Mouse (Mus musculus) forebrain, embryonic 11.5 days (tissue): ENCODE measurements at regions not wholly inside any gene's neighbourhood (a gene's known extent, or its start where the extent isn't known, plus 50 kb on each side); places are given as distances from the start of the nearest gene placed in this dataset.
A peak's percentile ranks its signal among the peaks of the same experiment; 100 is the strongest.

Source experiments
- ATAC-seq: fragments of 200-750 bp; cut with Nextera tagmentation; replicated peaks from 2 replicates; pipeline ENCODE4 v1.8.0; 2017; ENCODE audit warnings: moderate TSS enrichment; ENCODE audit not compliant: low FRiP score
- DNase-seq: peaks from one replicate; pipeline ENCODE4 v3.0.0-alpha.2; 2017; ENCODE audit warnings: low spot score
- H3K27ac ChIP-seq: fragments of 300-500 bp; sonication (generic); 2 replicates; pipeline ENCODE4 v1.5.1; 2014; ENCODE audit warnings: low read depth, low read length
- H3K27me3 ChIP-seq: fragments of 300-500 bp; sonication (generic); 2 replicates; pipeline ENCODE4 v1.6.1; 2014; ENCODE audit warnings: mild to moderate bottlenecking, low read length, mixed read lengths; ENCODE audit not compliant: control insufficient read depth, insufficient read depth
- H3K36me3 ChIP-seq: fragments of 300-500 bp; sonication (generic); 2 replicates; pipeline ENCODE4 v1.6.1; 2014; ENCODE audit warnings: mild to moderate bottlenecking, low read length, moderate library complexity, mixed read lengths; ENCODE audit not compliant: control insufficient read depth, insufficient read depth
- H3K4me1 ChIP-seq: fragments of 300-500 bp; sonication (generic); replicated peaks from 2 replicates; pipeline ENCODE4 v1.6.1; 2014; ENCODE audit warnings: low read length, mixed read lengths; ENCODE audit not compliant: control insufficient read depth, insufficient read depth
- H3K4me2 ChIP-seq: fragments of 300-500 bp; sonication (generic); 2 replicates; pipeline ENCODE4 v1.6.1; 2014; ENCODE audit warnings: low read depth, mild to moderate bottlenecking, low read length, moderate library complexity, mixed read lengths; ENCODE audit not compliant: severe bottlenecking
- H3K4me3 ChIP-seq: fragments of 300-500 bp; sonication (generic); 2 replicates; pipeline ENCODE4 v1.5.1; 2014; ENCODE audit warnings: low read depth, low read length
- H3K9ac ChIP-seq: fragments of 300-500 bp; sonication (generic); 2 replicates; pipeline ENCODE4 v1.6.1; 2014; ENCODE audit warnings: low read length
- H3K9me3 ChIP-seq: fragments of 300-500 bp; sonication (generic); 2 replicates; pipeline ENCODE4 v1.6.1; 2016; ENCODE audit warnings: low read length, mixed read lengths; ENCODE audit not compliant: control insufficient read depth
- WGBS: fragments of 180-500 bp; shearing (Covaris S2); extraction: QIAGEN DNeasy Blood & Tissue Kit; methylation state at CpG from one replicate; pipeline ENCODE4 v1.1.7; 2014; 5-methylcytosine and 5-hydroxymethylcytosine counted together

DNA sequence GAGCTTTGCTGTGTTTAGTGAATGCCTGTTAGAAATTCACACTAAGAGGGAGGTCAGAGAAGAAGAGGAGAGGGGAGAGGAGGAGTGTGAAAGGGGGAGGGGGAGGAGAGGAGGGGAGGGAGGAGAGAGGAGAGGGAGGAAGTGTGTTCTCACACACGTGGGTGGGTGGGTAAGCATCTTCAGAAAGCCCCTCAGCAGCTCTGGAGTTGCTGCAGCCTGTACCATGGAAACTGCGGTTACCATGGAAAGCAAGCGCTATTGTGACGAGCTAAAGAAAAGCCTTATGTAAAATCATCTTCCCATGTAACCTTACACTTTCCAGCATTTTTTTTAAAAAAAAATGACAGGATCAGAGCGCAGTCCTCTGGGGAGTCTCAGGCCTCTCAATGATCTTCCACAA is 441.8 kb downstream of the Rwdd3 start:
- H3K4me2 ChIP-seq, result no peak overlapping the region
- no peaks in the 10 kb centered on the region for H3K27me3 ChIP-seq
- DNase-seq (no peak), ATAC-seq (peak; percentile 74)
- no peaks in the 10 kb centered on the region for H3K9me3 ChIP-seq
- 48% methylated on average over 5 of the region's 5 CpGs for WGBS
- H3K36me3 ChIP-seq, result no peaks in the 10 kb centered on the region
- no peak overlapping the region for H3K4me3 ChIP-seq
- no peak overlapping the region for H3K9ac ChIP-seq
- H3K4me1 ChIP-seq, result no peaks in the 10 kb centered on the region
- H3K27ac ChIP-seq, result no peak overlapping the region

DNA sequence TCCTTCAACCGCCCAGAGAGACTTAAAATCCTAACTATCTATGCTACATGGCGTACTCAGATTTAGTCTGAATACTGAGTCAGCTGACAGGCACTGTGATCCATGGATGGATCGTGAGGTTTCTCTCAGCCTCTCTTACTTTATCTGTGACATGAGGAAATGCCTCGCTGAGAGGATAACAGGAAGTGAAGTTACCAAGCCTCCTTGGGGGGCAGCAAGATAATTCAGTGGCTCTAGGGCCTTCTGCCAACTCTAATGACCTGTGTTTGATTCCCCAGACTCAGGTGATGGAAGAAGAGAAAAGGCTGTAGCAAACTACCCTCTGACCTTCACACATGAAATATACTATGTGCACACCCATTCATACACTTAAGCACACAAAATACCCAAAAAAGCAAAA is 486.3 kb downstream of the Rwdd3 start:
- Histone ChIP-seq H3K36me3 (no peaks in the 10 kb centered on the region), H3K4me3 (no peak overlapping the region), H3K9ac (no peak overlapping the region), H3K4me1 (no peaks in the 10 kb centered on the region), H3K27ac (no peak overlapping the region), H3K4me2 (no peak overlapping the region), H3K9me3 (no peaks in the 10 kb centered on the region), H3K27me3 (no peaks in the 10 kb centered on the region)
- ATAC-seq, result no peak
- DNase-seq, result no peak
- 84% methylated on average over 4 of the region's 4 CpGs for WGBS

DNA sequence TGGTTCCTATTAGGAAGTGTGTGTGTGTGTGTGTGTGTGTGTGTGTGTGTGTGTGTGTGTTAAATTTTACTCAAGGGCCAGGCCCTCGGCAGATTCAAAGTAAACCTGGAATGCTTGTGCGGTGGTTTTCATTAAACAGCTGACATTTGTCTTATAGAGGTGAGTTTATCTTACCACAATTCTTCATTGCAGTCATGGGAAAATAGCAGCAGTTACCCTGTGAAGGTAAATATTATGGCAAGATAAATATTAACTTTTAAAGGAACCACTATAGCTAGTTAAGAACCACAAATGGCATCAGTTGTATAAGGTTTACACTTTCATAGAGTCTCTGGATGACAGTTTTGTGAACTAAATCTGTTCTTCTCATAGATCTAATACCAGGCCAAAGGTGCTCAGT is 495.6 kb downstream of the Rwdd3 start:
- H3K36me3 ChIP-seq, result no peaks in the 10 kb centered on the region
- H3K9me3 ChIP-seq, result no peaks in the 10 kb centered on the region
- H3K27ac ChIP-seq, result no peak overlapping the region
- no peak overlapping the region for H3K4me3 ChIP-seq
- H3K27me3 ChIP-seq, result no peaks in the 10 kb centered on the region
- no peak overlapping the region for H3K4me2 ChIP-seq
- WGBS, result 96% methylated on average over 2 of the region's 2 CpGs
- ATAC-seq, result no peak
- no peak overlapping the region for H3K9ac ChIP-seq
- no peaks in the 10 kb centered on the region for H3K4me1 ChIP-seq
- DNase-seq, result no peak

DNA sequence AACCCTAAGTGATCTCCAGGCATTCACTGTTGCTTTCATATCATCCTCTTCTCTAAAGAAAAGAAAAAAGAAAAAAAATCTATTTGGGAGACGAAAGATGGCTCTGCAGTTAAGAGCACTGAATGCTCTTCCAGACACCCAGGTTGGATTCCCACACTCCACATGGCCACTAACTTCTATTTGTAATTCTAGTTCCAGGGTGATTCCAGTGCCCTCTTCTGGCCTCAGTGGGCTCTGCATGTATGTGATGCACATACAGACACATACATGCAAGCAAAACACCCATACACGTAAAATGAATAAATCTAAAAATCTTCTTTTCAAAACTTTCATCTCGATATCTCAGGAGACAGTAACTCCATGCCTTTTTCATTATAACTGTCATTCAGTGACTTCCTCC is 502.8 kb downstream of the Rwdd3 start:
- H3K9me3 ChIP-seq, result no peaks in the 10 kb centered on the region
- 96% methylated on average over 3 of the region's 3 CpGs for WGBS
- DNase-seq (no peak), ATAC-seq (no peak)
- H3K9ac ChIP-seq, result no peak overlapping the region
- H3K36me3 ChIP-seq, result no peaks in the 10 kb centered on the region
- no peak overlapping the region for H3K27ac ChIP-seq
- H3K4me3 ChIP-seq, result no peak overlapping the region
- no peaks in the 10 kb centered on the region for H3K27me3 ChIP-seq
- H3K4me2 ChIP-seq, result no peak overlapping the region
- no peaks in the 10 kb centered on the region for H3K4me1 ChIP-seq

DNA sequence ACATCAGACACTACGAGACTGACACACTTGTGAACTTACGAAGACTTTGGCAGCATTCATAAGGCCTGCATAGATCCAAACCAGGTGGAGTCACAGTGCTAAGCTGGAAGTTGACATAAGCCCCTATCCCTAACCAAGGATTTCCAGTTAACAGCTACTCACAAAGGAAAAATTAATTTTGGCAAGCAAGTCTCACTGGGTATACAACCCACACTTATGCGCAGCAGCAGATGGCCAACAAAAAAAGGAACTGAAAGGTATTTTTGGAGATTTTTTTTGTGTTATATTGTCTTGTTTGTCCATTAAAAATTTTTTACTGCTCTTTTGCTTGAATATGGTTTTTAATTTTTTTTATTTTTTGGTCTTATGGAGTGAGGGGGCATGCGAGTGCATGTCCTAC is 509.0 kb downstream of the Rwdd3 start:
- no peak for DNase-seq

DNA sequence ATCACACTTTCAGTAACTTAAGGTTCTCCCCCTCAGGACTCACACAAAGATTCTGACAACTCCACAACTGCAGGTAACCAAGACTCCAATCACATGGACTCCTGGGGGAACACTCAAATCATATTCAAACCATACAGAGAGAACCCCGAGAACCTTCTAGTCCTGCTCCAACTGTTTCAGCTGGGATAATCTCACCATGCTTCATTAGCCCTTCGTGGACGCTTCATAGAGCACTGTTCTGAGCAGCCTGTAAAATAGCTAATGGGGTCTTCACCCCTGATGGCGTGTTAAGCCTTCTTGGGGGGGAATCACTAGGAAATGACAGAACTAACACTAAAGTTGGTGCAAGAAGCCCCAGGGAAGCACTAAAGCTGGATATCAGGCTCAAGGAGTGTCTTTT is 510.7 kb downstream of the Rwdd3 start:
- DNase-seq (no peak), ATAC-seq (no peak)
- no peak overlapping the region for H3K27ac ChIP-seq
- H3K9me3 ChIP-seq, result no peaks in the 10 kb centered on the region
- no peak overlapping the region for H3K4me3 ChIP-seq
- H3K27me3 ChIP-seq, result no peaks in the 10 kb centered on the region
- 61% methylated on average over 4 of the region's 4 CpGs for WGBS
- no peaks in the 10 kb centered on the region for H3K36me3 ChIP-seq
- H3K4me2 ChIP-seq, result no peak overlapping the region
- H3K9ac ChIP-seq, result no peak overlapping the region
- H3K4me1 ChIP-seq, result no peaks in the 10 kb centered on the region

More for the DNA sequence above, 509.0 kb downstream of the Rwdd3 start:
- H3K27me3 ChIP-seq, result no peaks in the 10 kb centered on the region
- WGBS, result 94% methylated on average over 4 of the region's 4 CpGs
- no peaks in the 10 kb centered on the region for H3K36me3 ChIP-seq
- H3K4me2 ChIP-seq, result no peak overlapping the region
- H3K4me1 ChIP-seq, result no peaks in the 10 kb centered on the region
- H3K9ac ChIP-seq, result no peak overlapping the region
- no peak overlapping the region for H3K4me3 ChIP-seq
- no peaks in the 10 kb centered on the region for H3K9me3 ChIP-seq
- no peak for ATAC-seq
- no peak overlapping the region for H3K27ac ChIP-seq

DNA sequence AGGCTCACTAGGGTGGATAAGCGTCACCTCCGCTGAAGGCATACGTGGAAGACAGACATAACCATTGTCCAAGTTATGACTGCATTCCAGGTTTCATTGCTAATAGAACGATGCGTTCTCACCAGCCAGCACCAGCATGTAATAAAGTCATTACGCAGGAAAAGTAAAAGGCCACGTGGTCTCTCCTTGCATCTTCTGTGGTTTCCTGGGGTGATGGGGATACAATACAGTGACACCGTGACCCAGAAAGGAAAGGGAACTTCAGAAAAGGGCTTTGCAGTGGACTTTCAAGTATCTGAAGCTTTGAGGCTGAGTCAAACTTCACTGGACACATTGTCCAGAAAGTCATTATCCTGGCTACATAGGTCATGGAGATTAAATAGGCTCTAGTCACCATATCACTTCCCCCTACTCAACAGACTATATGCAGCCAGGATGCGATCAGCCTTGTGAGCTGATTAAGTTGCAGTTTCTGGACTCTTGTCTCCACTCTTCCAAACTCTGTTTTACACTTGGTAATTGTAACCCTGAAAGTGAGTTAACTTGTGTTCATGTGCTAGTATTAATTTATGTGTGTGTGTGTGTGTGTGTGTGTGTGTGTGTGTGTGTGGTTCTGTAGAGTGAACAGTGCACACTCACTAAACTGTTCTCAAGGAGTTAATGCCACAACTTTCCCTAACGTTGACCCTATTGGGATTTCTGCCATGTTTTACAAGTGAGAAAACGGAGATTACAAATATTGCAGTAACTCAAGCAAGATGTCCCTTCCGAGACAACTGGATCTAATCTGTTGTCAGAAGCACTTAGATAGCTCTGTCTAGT is 522.2 kb downstream of the Rwdd3 start:
- Histone ChIP-seq H3K4me3 (no peak overlapping the region), H3K4me2 (no peak overlapping the region), H3K36me3 (no peaks in the 10 kb centered on the region), H3K27ac (no peak overlapping the region), H3K9me3 (no peaks in the 10 kb centered on the region), H3K27me3 (no peaks in the 10 kb centered on the region), H3K9ac (no peak overlapping the region), H3K4me1 (no peaks in the 10 kb centered on the region)
- no peak for ATAC-seq
- DNase-seq, result no peak
- 79% methylated on average over 12 of the region's 12 CpGs for WGBS

DNA sequence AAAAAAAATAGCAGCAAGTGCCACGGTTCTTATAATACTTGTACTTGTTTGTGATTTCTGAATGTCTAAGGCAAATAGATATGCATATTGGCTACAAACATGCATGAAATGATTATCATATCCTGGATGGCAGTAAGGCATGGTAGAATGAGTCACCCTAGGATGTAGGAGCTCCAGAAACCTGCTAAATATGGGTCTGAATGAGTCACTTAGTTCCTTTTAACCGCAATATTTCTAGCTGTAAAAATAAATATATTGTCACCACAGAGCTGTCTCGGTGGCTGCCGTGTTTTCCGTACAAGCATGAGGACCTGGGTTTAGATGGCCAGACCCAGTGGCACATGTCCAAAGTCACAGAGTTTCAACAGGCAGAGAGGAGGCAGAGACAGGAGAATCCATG is 523.1 kb downstream of the Rwdd3 start:
- H3K9me3 ChIP-seq, result no peaks in the 10 kb centered on the region
- no peaks in the 10 kb centered on the region for H3K27me3 ChIP-seq
- no peak overlapping the region for H3K4me3 ChIP-seq
- ATAC-seq (no peak), DNase-seq (no peak)
- no peak overlapping the region for H3K9ac ChIP-seq
- H3K36me3 ChIP-seq, result no peaks in the 10 kb centered on the region
- no peak overlapping the region for H3K4me2 ChIP-seq
- H3K4me1 ChIP-seq, result no peaks in the 10 kb centered on the region
- no peak overlapping the region for H3K27ac ChIP-seq
- WGBS, result 96% methylated on average over 5 of the region's 5 CpGs

DNA sequence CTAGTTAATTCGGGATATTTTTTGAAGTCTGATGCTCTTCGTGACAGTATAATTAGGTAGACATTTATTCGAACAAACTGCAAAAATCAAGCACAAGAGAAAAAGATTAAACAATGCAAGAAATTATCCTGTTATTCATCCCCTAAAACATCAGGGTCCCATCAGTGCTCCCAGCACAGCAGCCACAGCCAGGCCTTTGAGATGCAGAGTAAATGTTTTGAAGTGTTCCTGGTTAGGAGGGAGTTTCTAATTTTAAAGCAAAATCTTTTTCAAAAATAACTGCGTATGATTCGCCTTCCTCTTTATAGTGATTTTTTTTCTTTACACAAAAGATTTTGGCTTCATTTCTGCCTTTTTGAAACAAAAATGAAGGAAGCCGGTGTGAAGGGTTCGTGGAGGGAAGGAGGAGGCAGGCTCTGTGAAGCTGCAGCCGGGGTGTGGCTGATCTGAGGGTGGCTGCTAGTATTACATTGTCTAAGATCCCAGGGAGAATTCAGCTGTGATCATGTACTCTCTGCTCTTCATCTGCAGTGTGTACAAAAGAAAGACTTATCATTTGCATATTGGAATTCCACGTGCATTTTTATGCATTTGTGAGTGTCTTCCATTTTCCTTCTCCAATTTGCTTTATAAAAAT is 534.7 kb downstream of the Rwdd3 start:
- no peak overlapping the region for H3K4me2 ChIP-seq
- no peak for DNase-seq
- H3K9ac ChIP-seq, result no peak overlapping the region
- no peaks in the 10 kb centered on the region for H3K27me3 ChIP-seq
- no peaks in the 10 kb centered on the region for H3K4me1 ChIP-seq
- H3K27ac ChIP-seq, result no peak overlapping the region
- ATAC-seq, result no peak
- no peaks in the 10 kb centered on the region for H3K9me3 ChIP-seq
- WGBS, result 83% methylated on average over 9 of the region's 9 CpGs
- no peak overlapping the region for H3K4me3 ChIP-seq
- H3K36me3 ChIP-seq, result no peaks in the 10 kb centered on the region
